Mouse (Mus musculus) megakaryocyte-erythroid progenitor cell, adult 5-6 weeks (primary cell): ENCODE measurements around the gene Olfr149. TPM values are rescaled to one million over a fixed set of nuclear protein-coding genes. Genes with fewer than 3 reads are reported as not detected.
"Not testable (repeated sequence)": the region's sequence is repeated elsewhere in the genome, so short reads cannot be mapped to it uniquely, and the experiment has no call there.

Experiments used
- ATAC-seq: replicated peaks from 2 replicates; pipeline ENCODE4 v1.8.0; 2016; ENCODE audit warnings: mild to moderate bottlenecking, inconsistent platforms; ENCODE audit not compliant: severe bottlenecking, poor library complexity, low FRiP score, low TSS enrichment
- total RNA-seq, 2 experiments: library from RNA; stranded (forward) in 1 of 2; stranded (reverse) in 1 of 2; fragments of 200-1000, 215-1000 nt in 1 of 2; fragments of >200 nt in 1 of 2; fragmentation: Nextera tagmentation in 1 of 2; gene quantifications; 2 replicates each; pipeline ENCODE4 v1.2.3; 2014 to 2017

Olfr149 gene
- not detected in 2 replicates for total RNA-seq (2014; fragmentation: Nextera tagmentation)
- not detected in 2 replicates for total RNA-seq (2017)

- no peak for ATAC-seq
These were observed at the start of gene Olfr149 for GRCm38 (mm10) chr9:39707017-39707416. TSS of gene Olfr149 (minus strand) at chr9:39707117.

- no peak for ATAC-seq
These were observed 39.5 kb upstream of the Olfr149 start for GRCm38 (mm10) chr9:39746428-39746827.

- no peak for ATAC-seq
These were observed 39.0 kb upstream of the Olfr149 start, which contains the start of gene Olfr967 for GRCm38 (mm10) chr9:39745949-39746348. TSS of gene Olfr967 (plus strand) at chr9:39746249.

GRCm38 (mm10) chr9:39740741-39741140 lies 33.8 kb upstream of the Olfr149 start:
- no peak for ATAC-seq

- no peak for ATAC-seq
These were observed 23.8 kb upstream of the Olfr149 start, which contains the start of gene Olfr150 for GRCm38 (mm10) chr9:39730678-39731077. TSS of gene Olfr150 (plus strand) at chr9:39730978.

- no peak for ATAC-seq
These were observed 4.1 kb upstream of the Olfr149 start, which contains the start of gene Olfr965 for GRCm38 (mm10) chr9:39711053-39711452. TSS of gene Olfr965 (plus strand) at chr9:39711353.

- ATAC-seq: no peak
These were observed 2.0 kb upstream of the Olfr149 start for GRCm38 (mm10) chr9:39708958-39709357.

GRCm38 (mm10) chr9:39701123-39701522 lies 5.8 kb downstream of the Olfr149 start:
- ATAC-seq: not testable (repeated sequence)

GRCm38 (mm10) chr9:39679280-39679679 lies 27.6 kb downstream of the Olfr149 start:
- ATAC-seq: no peak

GRCm38 (mm10) chr9:39678557-39678956 lies 28.4 kb downstream of the Olfr149 start:
- ATAC-seq: no peak

GRCm38 (mm10) chr9:39674820-39675219 lies 32.1 kb downstream of the Olfr149 start:
- ATAC-seq: no peak

GRCm38 (mm10) chr9:39669723-39670122 lies 37.2 kb downstream of the Olfr149 start:
- ATAC-seq: no peak

- ATAC-seq: no peak
These were observed 40.0 kb downstream of the Olfr149 start, which contains the start of gene Olfr963 for GRCm38 (mm10) chr9:39666905-39667304. TSS of gene Olfr963 (plus strand) at chr9:39667205.

- no peak for ATAC-seq
These were observed 52.0 kb downstream of the Olfr149 start for GRCm38 (mm10) chr9:39654756-39655396.

Other genes starting within 250 kb of the Olfr149 start
- gene Olfr955, start 235.2 kb downstream of the Olfr149 start, total RNA-seq (2014; fragmentation: Nextera tagmentation): not detected in 2 replicates
- not detected in 2 replicates for gene Olfr955, start 235.2 kb downstream of the Olfr149 start, total RNA-seq (2017)
- gene Olfr44, start 213.1 kb downstream of the Olfr149 start, total RNA-seq (2014; fragmentation: Nextera tagmentation): not detected in 2 replicates
- gene Olfr44, start 213.1 kb downstream of the Olfr149 start, total RNA-seq (2017): not detected in 2 replicates
- gene Olfr957, start 191.3 kb downstream of the Olfr149 start, total RNA-seq (2014; fragmentation: Nextera tagmentation): not detected in 2 replicates
- gene Olfr957, start 191.3 kb downstream of the Olfr149 start, total RNA-seq (2017): not detected in 2 replicates
- not detected in 2 replicates for gene Olfr958, start 153.1 kb downstream of the Olfr149 start, total RNA-seq (2014; fragmentation: Nextera tagmentation)
- gene Olfr958, start 153.1 kb downstream of the Olfr149 start, total RNA-seq (2017): not detected in 2 replicates
- gene Olfr959, start 131.5 kb downstream of the Olfr149 start, total RNA-seq (2014; fragmentation: Nextera tagmentation): not detected in 2 replicates
- gene Olfr959, start 131.5 kb downstream of the Olfr149 start, total RNA-seq (2017): not detected in 2 replicates
- gene AW551984, start 102.7 kb downstream of the Olfr149 start, total RNA-seq (2014; fragmentation: Nextera tagmentation): not detected in 2 replicates
- not detected in 2 replicates for gene AW551984, start 102.7 kb downstream of the Olfr149 start, total RNA-seq (2017)
- not detected in 2 replicates for gene Olfr148, start 96.5 kb downstream of the Olfr149 start, total RNA-seq (2014; fragmentation: Nextera tagmentation)
- gene Olfr148, start 96.5 kb downstream of the Olfr149 start, total RNA-seq (2017): not detected in 2 replicates
- gene Olfr960, start 85.7 kb downstream of the Olfr149 start, total RNA-seq (2014; fragmentation: Nextera tagmentation): not detected in 2 replicates
- gene Olfr960, start 85.7 kb downstream of the Olfr149 start, total RNA-seq (2017): not detected in 2 replicates
- gene Olfr961, start 62.0 kb downstream of the Olfr149 start, total RNA-seq (2014; fragmentation: Nextera tagmentation): not detected in 2 replicates
- gene Olfr961, start 62.0 kb downstream of the Olfr149 start, total RNA-seq (2017): not detected in 2 replicates
- gene Olfr963, start 39.9 kb downstream of the Olfr149 start, total RNA-seq (2014; fragmentation: Nextera tagmentation): not detected in 2 replicates
- gene Olfr963, start 39.9 kb downstream of the Olfr149 start, total RNA-seq (2017): not detected in 2 replicates
- gene Olfr965, start 4.2 kb upstream of the Olfr149 start, total RNA-seq (2014; fragmentation: Nextera tagmentation): not detected in 2 replicates
- gene Olfr965, start 4.2 kb upstream of the Olfr149 start, total RNA-seq (2017): not detected in 2 replicates
- not detected in 2 replicates for gene Olfr150, start 23.9 kb upstream of the Olfr149 start, total RNA-seq (2014; fragmentation: Nextera tagmentation)
- gene Olfr150, start 23.9 kb upstream of the Olfr149 start, total RNA-seq (2017): not detected in 2 replicates
- not detected in 2 replicates for gene Olfr967, start 39.1 kb upstream of the Olfr149 start, total RNA-seq (2014; fragmentation: Nextera tagmentation)
- not detected in 2 replicates for gene Olfr967, start 39.1 kb upstream of the Olfr149 start, total RNA-seq (2017)
- not detected in 2 replicates for gene Olfr968, start 76.1 kb upstream of the Olfr149 start, total RNA-seq (2014; fragmentation: Nextera tagmentation)
- not detected in 2 replicates for gene Olfr968, start 76.1 kb upstream of the Olfr149 start, total RNA-seq (2017)
- gene Olfr969, start 83.8 kb upstream of the Olfr149 start, total RNA-seq (2014; fragmentation: Nextera tagmentation): not detected in 2 replicates
- gene Olfr969, start 83.8 kb upstream of the Olfr149 start, total RNA-seq (2017): not detected in 2 replicates
- not detected in 2 replicates for gene Olfr970, start 101.7 kb upstream of the Olfr149 start, total RNA-seq (2014; fragmentation: Nextera tagmentation)
- not detected in 2 replicates for gene Olfr970, start 101.7 kb upstream of the Olfr149 start, total RNA-seq (2017)
- gene Olfr971, start 129.8 kb upstream of the Olfr149 start, total RNA-seq (2014; fragmentation: Nextera tagmentation): not detected in 2 replicates
- not detected in 2 replicates for gene Olfr971, start 129.8 kb upstream of the Olfr149 start, total RNA-seq (2017)
- gene Olfr972, start 159.3 kb upstream of the Olfr149 start, total RNA-seq (2014; fragmentation: Nextera tagmentation): not detected in 2 replicates
- not detected in 2 replicates for gene Olfr972, start 159.3 kb upstream of the Olfr149 start, total RNA-seq (2017)
- gene Olfr229, start 200.2 kb upstream of the Olfr149 start, total RNA-seq (2014; fragmentation: Nextera tagmentation): not detected in 2 replicates
- gene Olfr229, start 200.2 kb upstream of the Olfr149 start, total RNA-seq (2017): not detected in 2 replicates
- not detected in 2 replicates for gene Olfr974, start 230.4 kb upstream of the Olfr149 start, total RNA-seq (2014; fragmentation: Nextera tagmentation)
- gene Olfr974, start 230.4 kb upstream of the Olfr149 start, total RNA-seq (2017): not detected in 2 replicates
- not detected in 2 replicates for gene Olfr975, start 244.9 kb upstream of the Olfr149 start, total RNA-seq (2014; fragmentation: Nextera tagmentation)
- gene Olfr975, start 244.9 kb upstream of the Olfr149 start, total RNA-seq (2017): not detected in 2 replicates